ENCODE assay signal across 16 mouse cellular contexts in genomic region chr10:95778622-95779021, GRCm38 (mm10).
A peak's percentile ranks its signal among the peaks of the same experiment; 100 is the strongest.
DNase-seq lines count a peak whose midpoint lies in the region; ATAC-seq lines count a peak whose summit lies in the region.
"Had no signal": no experiment of that assay in that cellular context is flagged by ENCODE, and none has a peak within 500 bp of the region (broad histone marks: within the 10 kb centered on the region; RNA-seq: fewer than 3 reads in every experiment).

No protein-coding gene starts in this region.

- H3K4me3 ChIP-seq in intestine, embryonic 16.5 days (ENCODE audit: low read length) = no peak overlapping the region
- H3K4me3 ChIP-seq in kidney, embryonic 16.5 days (ENCODE audit: low read length) = no peak overlapping the region
- H3K4me3 ChIP-seq: heart, embryonic 12.5 days; midbrain, embryonic 15.5 days had no signal

- no peaks in the 10 kb centered on the region for H3K27me3 ChIP-seq in intestine, embryonic 16.5 days (replicated peaks; ENCODE audit: control insufficient read depth, insufficient read depth, low read length)
- no peaks in the 10 kb centered on the region for H3K27me3 ChIP-seq in kidney, embryonic 16.5 days (ENCODE audit: insufficient read depth, low read length)
- H3K27me3 ChIP-seq: heart, embryonic 12.5 days; midbrain, embryonic 15.5 days had no signal

- no peak overlapping the region for H3K9ac ChIP-seq in intestine, embryonic 16.5 days (ENCODE audit: low read depth, low read length)
- no peak overlapping the region for H3K9ac ChIP-seq in kidney, embryonic 16.5 days (replicated peaks; ENCODE audit: low read length)
- H3K9ac ChIP-seq: heart, embryonic 12.5 days; midbrain, embryonic 15.5 days had no signal

- H3K4me2 ChIP-seq in intestine, embryonic 16.5 days (ENCODE audit: low read depth, low read length) = no peak overlapping the region
- H3K4me2 ChIP-seq in kidney, embryonic 16.5 days (replicated peaks; ENCODE audit: low read depth, low read length) = no peak overlapping the region
- H3K4me2 ChIP-seq: heart, embryonic 12.5 days; midbrain, embryonic 15.5 days had no signal

- H3K9me3 ChIP-seq in intestine, embryonic 16.5 days (ENCODE audit: control insufficient read depth, low read length) = no peaks in the 10 kb centered on the region
- H3K9me3 ChIP-seq in kidney, embryonic 16.5 days (ENCODE audit: low read length) = no peaks in the 10 kb centered on the region
- H3K9me3 ChIP-seq: heart, embryonic 12.5 days; midbrain, embryonic 15.5 days had no signal

- DNase-seq in heart, adult 11 months = peak; percentile 44
- DNase-seq in heart, postnatal 36 days = no peak
- DNase-seq in embryo, embryonic 11 days = no peak
- DNase-seq in urinary bladder, postnatal 14 days (ENCODE audit: low spot score) = no peak
- DNase-seq: cerebellum, postnatal 36 days; gastrocnemius, postnatal 25 days; heart, postnatal 4 days; lung, adult 2 months; right cerebral cortex, postnatal 14 days had no signal

- 0 out of 2 replicates have a peak, but pooled peaks cover 6% of the 10 kb centered on the region for H3K4me1 ChIP-seq in intestine, embryonic 16.5 days (ENCODE audit: control insufficient read depth, insufficient read depth, low read length)
- H3K4me1 ChIP-seq in kidney, embryonic 16.5 days (ENCODE audit: insufficient read depth, low read length) = peaks cover 20% of the 10 kb centered on the region
- H3K4me1 ChIP-seq: midbrain, embryonic 15.5 days had no signal

- peak overlapping the region; percentile 62 for H3K27ac ChIP-seq in intestine, embryonic 16.5 days (ENCODE audit: low read length)
- H3K27ac ChIP-seq in kidney, embryonic 16.5 days (ENCODE audit: low read length) = peak overlapping the region; percentile 65
- H3K27ac ChIP-seq: macrophage; midbrain, embryonic 15.5 days had no signal

- intact Hi-C loops in heart, postnatal 36 days (cut with DNase I) = loop anchor here (5.0 kb wide), 1 partner anchor 66 kb away; no protein-coding TSS in a partner anchor

- 50% methylated on average over 8 of the region's 8 CpGs for WGBS in intestine, embryonic 16.5 days
- 37% methylated on average over 8 of the region's 8 CpGs for WGBS in kidney, embryonic 16.5 days

- peak; percentile 88 for ATAC-seq in intestine, embryonic 16.5 days
- peak; percentile 75 for ATAC-seq in kidney, embryonic 16.5 days (ENCODE audit: low FRiP score, low TSS enrichment)
- ATAC-seq in megakaryocyte, adult 5-6 weeks (ENCODE audit: poor library complexity, severe bottlenecking) = peak; percentile 42
- ATAC-seq in erythroid progenitor cell, adult 5-6 weeks (replicated peaks; ENCODE audit: low FRiP score, poor library complexity, severe bottlenecking) = no peak
- ATAC-seq: midbrain, embryonic 15.5 days had no signal

- H3K36me3 ChIP-seq in intestine, embryonic 16.5 days (ENCODE audit: control insufficient read depth, insufficient read depth, low read length) = no peaks in the 10 kb centered on the region
- no peaks in the 10 kb centered on the region for H3K36me3 ChIP-seq in kidney, embryonic 16.5 days (ENCODE audit: insufficient read depth, low read length)
- H3K36me3 ChIP-seq: heart, embryonic 12.5 days; midbrain, embryonic 15.5 days had no signal
